Mouse (Mus musculus) gastrocnemius, adult 2 months (tissue): ENCODE data around the gene Pmm1. TPM values are rescaled to one million over a fixed set of nuclear protein-coding genes. Genes with fewer than 3 reads are reported as not detected.

Experiments used
- DNase-seq: peaks from one replicate; pipeline ENCODE4 v3.0.0; 2022
- H3K27ac ChIP-seq: fragments of 200-600 bp; 2 replicates; pipeline ENCODE4 v1.8.1; 2022; ENCODE audit warnings: mild to moderate bottlenecking
- H3K4me3 ChIP-seq: fragments of 200-600 bp; 2 replicates; pipeline ENCODE4 v1.8.1; 2022; ENCODE audit warnings: mild to moderate bottlenecking, moderate library complexity
- CTCF ChIP-seq: fragments of 200-600 bp; IDR thresholded peaks from 2 replicates; pipeline ENCODE4 v1.8.1; 2022; ENCODE audit warnings: antibody characterized with exemption, mild to moderate bottlenecking, moderate library complexity
- intact Hi-C: fragments of 180-260 bp; cut with DNase I; formaldehyde crosslinking; loops from one replicate; pipeline ENCODE4 v1.15.1; 2025
- total RNA-seq, 2 experiments: library from RNA; stranded (reverse); gene quantifications; 2 replicates each; pipeline ENCODE4 v1.2.3; 2021

Gene Pmm1
- total RNA-seq, 2 experiments from 2014 or later, result 16.2 to 17.2 TPM

DNA sequence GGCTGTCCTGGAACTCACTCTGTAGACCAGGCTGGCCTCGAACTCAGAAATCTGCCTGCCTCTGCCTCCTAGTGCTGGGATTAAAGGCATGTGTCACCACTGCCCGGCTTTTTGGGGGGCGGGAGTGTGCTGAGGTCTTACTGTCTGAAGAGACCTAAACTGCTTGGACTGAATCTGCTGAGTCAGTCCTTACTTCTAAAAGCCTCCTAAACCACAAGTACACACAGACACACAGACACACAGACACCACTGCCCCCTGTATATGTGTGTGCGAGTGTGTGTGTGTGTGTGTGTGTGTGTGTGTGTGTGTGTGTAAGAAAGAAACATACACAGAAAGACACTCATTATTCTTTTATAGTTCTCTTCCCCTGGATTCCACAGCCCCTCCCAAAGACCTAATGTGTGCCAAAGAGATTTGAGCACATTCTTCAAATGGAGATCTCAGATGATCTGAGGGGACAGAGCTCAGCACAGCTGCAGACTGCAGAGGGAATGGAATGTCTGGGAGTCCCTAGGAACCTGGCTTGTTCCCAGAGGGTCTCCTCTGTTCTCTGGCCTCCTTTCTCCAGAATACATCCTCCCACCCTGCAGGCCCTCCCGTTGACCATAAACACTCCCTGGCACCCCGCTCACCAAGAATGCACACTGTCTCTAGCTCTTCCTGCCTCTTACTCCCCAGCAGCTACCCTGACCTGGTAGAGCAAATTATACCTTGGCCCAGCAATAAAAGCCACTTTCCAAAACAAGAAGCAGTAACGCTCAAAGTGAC lies 24.7 kb downstream of the Pmm1 start:
- peak overlapping the region; percentile 69 for H3K4me3 ChIP-seq
- TF ChIP-seq CTCF, result no peak
- H3K27ac ChIP-seq, result peak overlapping the region; percentile 71
- no peak for DNase-seq
- intact Hi-C loops, result no loop called here

GRCm38 (mm10) chr15:81933986-81934385 lies 26.7 kb downstream of the Pmm1 start:
- Histone ChIP-seq H3K27ac (no peak overlapping the region), H3K4me3 (no peak overlapping the region)
- TF ChIP-seq CTCF, result no peak
- intact Hi-C loops, result no loop called here
- DNase-seq, result no peak

GRCm38 (mm10) chr15:81932951-81933470 lies 27.7 kb downstream of the Pmm1 start:
- intact Hi-C loops, result no loop called here
- DNase-seq, result no peak
- H3K27ac ChIP-seq, result no peak overlapping the region
- TF ChIP-seq CTCF, result no peak
- H3K4me3 ChIP-seq, result no peak overlapping the region

GRCm38 (mm10) chr15:81928277-81928676 lies 32.5 kb downstream of the Pmm1 start:
- intact Hi-C loops, result no loop called here
- no peak for TF ChIP-seq CTCF
- no peak overlapping the region; the same call in 1 of the 2 replicates for H3K27ac ChIP-seq
- DNase-seq, result peak; percentile 43
- H3K4me3 ChIP-seq, result no peak overlapping the region

- no peak overlapping the region for H3K27ac ChIP-seq
- no peak for TF ChIP-seq CTCF
- intact Hi-C loops, result no loop called here
- no peak for DNase-seq
- no peak overlapping the region for H3K4me3 ChIP-seq
Measured at GRCm38 (mm10) chr15:81927741-81928140, 33.0 kb downstream of the Pmm1 start.

GRCm38 (mm10) chr15:81926446-81926822 lies 34.3 kb downstream of the Pmm1 start:
- intact Hi-C loops, result no loop called here
- no peak overlapping the region for H3K27ac ChIP-seq
- no peak for TF ChIP-seq CTCF
- no peak for DNase-seq
- peak overlapping the region; percentile 92 for H3K4me3 ChIP-seq

DNA sequence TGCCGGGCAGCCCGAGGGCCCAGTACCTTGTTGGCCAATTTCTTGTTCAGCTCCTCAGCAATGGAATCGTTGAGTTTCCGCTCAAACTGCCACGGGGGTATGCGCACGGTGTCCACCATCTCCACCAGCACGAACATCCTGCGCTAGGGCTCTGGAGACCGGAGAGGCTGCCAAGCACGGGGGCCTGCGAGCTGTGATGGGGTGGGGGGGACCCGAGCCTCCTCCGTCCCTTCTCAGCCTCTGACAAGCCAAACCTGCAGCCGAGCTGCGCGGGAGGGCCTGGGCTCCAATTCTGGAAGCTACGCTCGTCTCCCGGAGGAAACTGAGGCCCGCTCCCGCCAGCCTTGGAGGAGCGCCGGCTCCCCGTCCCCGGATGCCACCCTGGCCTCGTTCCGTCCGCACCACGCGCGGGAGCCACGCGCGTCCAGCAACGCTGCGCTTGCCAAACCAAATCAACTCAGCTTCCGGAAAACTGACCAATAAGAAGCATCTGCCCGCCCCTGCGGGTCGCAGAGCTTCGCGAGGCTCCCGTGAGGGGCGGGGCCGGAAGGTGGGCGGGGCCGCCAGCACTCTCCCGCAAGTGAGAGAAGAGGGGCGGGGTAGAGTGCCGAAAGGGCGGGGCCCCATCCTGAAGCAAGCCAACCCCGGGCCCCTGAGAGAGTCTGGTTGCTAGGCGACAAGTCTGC lies 34.8 kb downstream of the Pmm1 start, which contains the start of gene Polr3h:
Polr3h (minus strand) TSS at position 481 of the 686 bp plus-strand sequence.
- H3K4me3 ChIP-seq, result peak within 1 kb of the TSS; percentile 92
- H3K27ac ChIP-seq, result peak within 1 kb of the TSS; percentile 88
- peak; percentile 97 for DNase-seq
- intact Hi-C loops, result no loop called here
- TF ChIP-seq CTCF, result no peak

DNA sequence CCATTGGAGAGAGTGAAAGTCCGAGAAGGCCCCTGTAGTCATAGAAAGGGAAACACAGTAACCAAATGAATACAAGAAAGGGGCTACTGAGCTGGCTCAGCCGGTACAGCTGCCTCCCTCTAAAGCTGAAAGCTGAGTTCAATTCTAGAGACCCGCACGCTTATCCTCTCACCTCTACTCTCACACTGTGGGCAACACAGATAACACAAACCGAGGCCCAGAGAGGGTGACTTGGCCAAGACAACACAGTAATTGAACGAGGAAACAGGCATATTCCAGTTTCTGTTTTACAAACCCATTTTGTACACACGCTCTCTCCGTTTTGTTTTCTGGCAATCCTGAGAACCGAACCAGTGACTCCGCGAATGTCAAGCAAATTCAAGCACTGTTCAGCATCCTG lies 35.8 kb downstream of the Pmm1 start:
- intact Hi-C loops, result no loop called here
- TF ChIP-seq CTCF, result no peak
- Histone ChIP-seq H3K4me3 (peak overlapping the region; percentile 92), H3K27ac (no peak overlapping the region)
- no peak for DNase-seq

GRCm38 (mm10) chr15:81921255-81921654 lies 39.5 kb downstream of the Pmm1 start:
- TF ChIP-seq CTCF, result no peak
- Histone ChIP-seq H3K27ac (peak overlapping the region; percentile 40; the same call in 1 of the 2 replicates), H3K4me3 (no peak overlapping the region)
- intact Hi-C loops, result no loop called here
- DNase-seq, result peak; percentile 19

DNA sequence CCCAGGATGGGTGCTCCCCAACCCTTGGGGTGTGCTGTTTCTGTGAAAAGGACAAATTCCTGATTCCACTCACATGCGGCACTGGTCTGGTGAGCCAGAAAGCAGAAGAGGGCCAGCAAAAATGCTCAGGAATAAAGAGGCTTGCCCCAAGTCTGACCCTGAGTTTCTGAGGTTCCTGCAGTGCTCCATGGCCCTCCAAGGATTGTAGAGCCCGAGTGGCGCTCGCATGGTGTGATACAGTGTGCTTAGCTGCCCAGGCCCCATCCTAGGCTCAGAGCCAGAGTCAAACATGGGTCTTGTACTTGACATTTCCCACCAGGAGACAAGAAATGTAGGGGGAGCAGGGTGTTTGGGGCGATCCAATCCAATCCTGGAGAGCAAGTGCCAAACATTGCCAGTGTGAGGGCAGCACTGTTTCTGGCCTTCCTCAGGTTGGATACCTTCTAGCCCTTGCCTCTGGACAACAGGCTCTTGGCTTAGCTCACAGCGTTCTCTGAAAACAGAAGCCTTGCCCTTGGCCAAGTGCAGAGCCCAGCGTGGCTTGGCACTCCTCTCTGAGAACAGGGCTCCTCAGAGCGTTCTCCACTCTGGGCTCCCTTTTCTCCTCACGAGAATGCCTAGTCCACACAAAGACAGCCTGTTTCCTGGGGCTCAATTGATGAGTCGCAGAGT lies 40.0 kb downstream of the Pmm1 start:
- TF ChIP-seq CTCF, result no peak
- intact Hi-C loops, result no loop called here
- H3K27ac ChIP-seq, result peak overlapping the region; percentile 40
- H3K4me3 ChIP-seq, result no peak overlapping the region
- DNase-seq, result peak; percentile 40

DNA sequence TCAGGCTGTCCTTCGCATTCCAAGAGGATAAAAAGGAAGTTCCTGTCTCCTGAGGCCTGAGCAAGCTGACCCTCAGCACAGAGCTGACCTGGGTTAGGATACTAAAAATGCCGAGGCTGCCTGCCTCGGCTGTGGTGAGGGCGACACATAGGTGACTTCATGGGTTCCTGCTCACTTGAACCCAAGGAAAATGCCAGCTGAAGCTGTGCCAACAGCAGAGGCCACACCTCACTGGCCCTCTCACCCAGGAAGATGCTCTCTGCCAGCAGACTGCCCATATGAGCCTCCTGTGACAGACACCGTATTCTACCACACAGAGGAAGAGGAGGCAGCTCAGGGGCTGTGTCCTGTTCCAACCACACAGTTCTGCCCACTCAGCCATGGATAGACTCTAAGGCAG lies 41.7 kb downstream of the Pmm1 start:
- intact Hi-C loops, result loop anchor here (5.0 kb wide), 1 partner anchor 177 kb away; no protein-coding TSS in a partner anchor
- DNase-seq, result peak; percentile 31
- H3K27ac ChIP-seq, result no peak overlapping the region; the same call in 1 of the 2 replicates
- no peak overlapping the region for H3K4me3 ChIP-seq
- TF ChIP-seq CTCF, result no peak

DNA sequence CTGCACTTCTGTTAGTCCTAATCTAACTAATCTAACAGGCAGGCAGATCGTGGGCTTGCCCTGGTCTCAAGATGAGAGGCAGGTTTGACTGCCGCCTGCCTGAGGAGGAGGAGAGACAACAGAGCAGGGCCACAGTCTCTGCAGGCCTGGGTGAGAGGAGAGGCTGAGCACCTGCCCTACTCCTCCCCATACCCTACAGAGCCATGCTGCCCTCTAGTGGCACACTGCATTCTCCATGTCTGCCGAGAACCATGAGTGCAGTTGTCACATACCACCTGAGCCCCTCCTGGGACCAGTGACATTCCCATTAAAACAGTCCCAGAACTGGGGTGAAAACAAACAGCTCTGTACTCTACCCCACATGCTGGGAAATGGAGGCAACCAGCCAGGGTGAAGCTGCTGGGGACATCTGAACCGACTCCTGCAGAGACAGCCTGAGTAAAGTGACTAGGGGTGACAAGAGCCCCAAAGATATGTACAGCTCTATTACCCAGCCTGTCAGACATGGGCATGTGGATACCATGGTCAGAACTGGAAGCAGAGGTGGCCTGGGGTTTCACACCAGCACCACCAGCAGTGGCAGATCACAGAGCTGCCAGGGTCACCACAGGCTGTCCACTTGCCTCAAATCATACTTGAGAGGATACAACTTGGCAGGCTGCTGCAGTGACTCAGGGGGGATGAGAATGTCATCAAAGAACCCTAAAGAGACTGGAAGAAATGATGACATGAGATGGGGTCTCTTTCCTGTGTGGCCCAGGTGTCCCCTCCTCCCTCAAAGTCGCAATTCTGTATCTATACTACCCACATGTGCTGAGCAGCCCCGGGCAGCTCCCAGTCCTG lies 42.9 kb downstream of the Pmm1 start:
- Histone ChIP-seq H3K4me3 (no peak overlapping the region), H3K27ac (peak overlapping the region; percentile 93; the same call in 1 of the 2 replicates)
- peak; percentile 88 for DNase-seq
- intact Hi-C loops, result loop anchor here (5.0 kb wide), 1 partner anchor 176 kb away; no protein-coding TSS in a partner anchor
- peak; percentile 88 for TF ChIP-seq CTCF
